Mouse (Mus musculus): ENCODE results near the gene Fbf1. TPM values are rescaled to one million over a fixed set of nuclear protein-coding genes. Genes with fewer than 3 reads are reported as not detected.

Gene Fbf1
- total and polyA plus RNA-seq, 2 experiments from 2014 or later, result 35.3 to 68.1 TPM

GRCm38 (mm10) chr11:116187226-116187930 lies 19.4 kb upstream of the Fbf1 start:
- Histone ChIP-seq H3K36me3 (ENCODE audit: insufficient read depth, low read length) (peaks cover 26% of the 10 kb centered on the region), H3K9ac (replicated peaks; ENCODE audit: low read length) (no peak overlapping the region; the same call in 1 of the 2 replicates), H3K4me1 (ENCODE audit: insufficient read depth, low read length) (peaks cover 10% of the 10 kb centered on the region; the same call in 1 of the 2 replicates), H3K27me3 (ENCODE audit: insufficient read depth, low read length) (no peaks in the 10 kb centered on the region), H3K4me2 (ENCODE audit: low read depth, low read length) (no peak overlapping the region), H3K27ac (peak overlapping the region; percentile 75), H3K4me3 (ENCODE audit: low read length) (no peak overlapping the region), H3K9me3 (ENCODE audit: low read length) (no peaks in the 10 kb centered on the region)
- peak; percentile 53 for DNase-seq (ENCODE audit: low spot score)
- TF ChIP-seq CTCF (IDR thresholded peaks at IDR 0.05; ENCODE audit: low read depth), result no peak
- 23% methylated on average over 11 of the region's 11 CpGs for WGBS
- no peak for ATAC-seq

- no peaks in the 10 kb centered on the region for H3K27me3 ChIP-seq (ENCODE audit: insufficient read depth, low read length)
- H3K27ac ChIP-seq, result peak overlapping the region; percentile 54
- no peak overlapping the region for H3K4me2 ChIP-seq (ENCODE audit: low read depth, low read length)
- H3K9me3 ChIP-seq (ENCODE audit: low read length), result no peaks in the 10 kb centered on the region
- DNase-seq (ENCODE audit: low spot score), result no peak
- peaks cover 10% of the 10 kb centered on the region; the same call in 1 of the 2 replicates for H3K4me1 ChIP-seq (ENCODE audit: insufficient read depth, low read length)
- ATAC-seq, result no peak
- H3K36me3 ChIP-seq (ENCODE audit: insufficient read depth, low read length), result peaks cover 21% of the 10 kb centered on the region
- H3K9ac ChIP-seq (replicated peaks; ENCODE audit: low read length), result no peak overlapping the region
- no peak overlapping the region for H3K4me3 ChIP-seq (ENCODE audit: low read length)
- WGBS, result 90% methylated on average over 11 of the region's 11 CpGs
- TF ChIP-seq CTCF (IDR thresholded peaks at IDR 0.05; ENCODE audit: low read depth), result no peak
These were observed 18.4 kb upstream of the Fbf1 start for GRCm38 (mm10) chr11:116186360-116186759.

DNA sequence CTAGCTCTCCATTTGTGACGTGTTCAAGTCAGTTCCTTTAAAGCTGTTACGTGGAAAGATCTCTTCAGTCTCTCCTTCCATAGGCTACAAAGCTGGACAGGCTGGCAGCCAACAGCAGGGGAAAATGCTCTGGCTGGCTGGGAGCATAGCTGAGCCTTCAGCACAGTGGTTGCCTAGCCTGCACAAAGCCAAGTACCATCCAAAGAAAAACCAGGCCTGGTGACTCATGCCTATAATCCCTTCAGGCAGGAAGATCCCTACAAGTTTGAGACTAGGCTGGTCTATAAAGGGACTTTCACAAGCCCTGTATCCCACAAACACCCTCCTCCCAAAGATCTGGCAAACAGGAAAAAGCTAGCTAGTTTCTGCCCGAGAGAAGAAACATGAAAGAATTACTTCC lies 17.9 kb upstream of the Fbf1 start:
- H3K27ac ChIP-seq, result peak overlapping the region; percentile 54; the same call in 1 of the 2 replicates
- ATAC-seq, result peak; percentile 63; the same call in 1 of the 2 replicates
- H3K4me1 ChIP-seq (ENCODE audit: insufficient read depth, low read length), result peaks cover 10% of the 10 kb centered on the region; the same call in 1 of the 2 replicates
- H3K36me3 ChIP-seq (ENCODE audit: insufficient read depth, low read length), result peaks cover 17% of the 10 kb centered on the region
- H3K4me3 ChIP-seq (ENCODE audit: low read length), result no peak overlapping the region
- TF ChIP-seq CTCF (IDR thresholded peaks at IDR 0.05; ENCODE audit: low read depth), result no peak
- DNase-seq (ENCODE audit: low spot score), result peak; percentile 52
- H3K9me3 ChIP-seq (ENCODE audit: low read length), result no peaks in the 10 kb centered on the region
- H3K27me3 ChIP-seq (ENCODE audit: insufficient read depth, low read length), result no peaks in the 10 kb centered on the region
- H3K9ac ChIP-seq (replicated peaks; ENCODE audit: low read length), result no peak overlapping the region
- WGBS, result 57% methylated on average over 3 of the region's 3 CpGs
- H3K4me2 ChIP-seq (ENCODE audit: low read depth, low read length), result no peak overlapping the region

- no peaks in the 10 kb centered on the region for H3K27me3 ChIP-seq (ENCODE audit: insufficient read depth, low read length)
- H3K4me3 ChIP-seq (ENCODE audit: low read length), result no peak overlapping the region
- H3K36me3 ChIP-seq (ENCODE audit: insufficient read depth, low read length), result peaks cover 57% of the 10 kb centered on the region
- TF ChIP-seq CTCF (IDR thresholded peaks at IDR 0.05; ENCODE audit: low read depth), result no peak
- no peaks in the 10 kb centered on the region for H3K9me3 ChIP-seq (ENCODE audit: low read length)
- H3K4me1 ChIP-seq (ENCODE audit: insufficient read depth, low read length), result no peaks in the 10 kb centered on the region
- H3K4me2 ChIP-seq (ENCODE audit: low read depth, low read length), result no peak overlapping the region
- ATAC-seq (no peak), DNase-seq (ENCODE audit: low spot score) (no peak)
- H3K9ac ChIP-seq (replicated peaks; ENCODE audit: low read length), result no peak overlapping the region
- WGBS, result 85% methylated on average over 20 of the region's 20 CpGs
- no peak overlapping the region for H3K27ac ChIP-seq
These were observed 10.6 kb upstream of the Fbf1 start for GRCm38 (mm10) chr11:116178411-116179121.

DNA sequence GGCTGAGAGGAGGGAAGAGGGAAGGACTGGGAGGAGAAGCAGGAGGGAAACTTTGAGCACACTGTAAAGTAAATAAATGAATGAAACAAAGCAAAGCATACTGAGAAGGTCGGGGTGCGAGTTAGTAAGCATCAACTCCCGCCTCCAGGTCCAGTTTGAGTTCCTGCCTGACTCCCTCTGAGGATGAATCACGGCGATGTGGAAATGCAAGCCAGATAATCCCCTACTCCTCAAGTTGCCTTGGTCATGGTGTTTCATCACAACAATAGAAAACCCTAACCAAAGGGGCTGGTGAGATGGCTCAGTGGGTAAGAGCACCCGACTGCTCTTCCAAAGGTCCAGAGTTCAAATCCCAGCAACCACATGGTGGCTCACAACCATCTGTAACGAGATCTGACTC lies 8.0 kb upstream of the Fbf1 start:
- TF ChIP-seq CTCF (IDR thresholded peaks at IDR 0.05; ENCODE audit: low read depth), result no peak
- Histone ChIP-seq H3K36me3 (ENCODE audit: insufficient read depth, low read length) (peaks cover 75% of the 10 kb centered on the region), H3K4me2 (ENCODE audit: low read depth, low read length) (no peak overlapping the region), H3K27ac (no peak overlapping the region), H3K9me3 (ENCODE audit: low read length) (no peaks in the 10 kb centered on the region), H3K9ac (replicated peaks; ENCODE audit: low read length) (no peak overlapping the region), H3K4me3 (ENCODE audit: low read length) (no peak overlapping the region), H3K27me3 (ENCODE audit: insufficient read depth, low read length) (no peaks in the 10 kb centered on the region), H3K4me1 (ENCODE audit: insufficient read depth, low read length) (no peaks in the 10 kb centered on the region)
- no peak for ATAC-seq
- WGBS, result 87% methylated on average over 7 of the region's 7 CpGs
- DNase-seq (ENCODE audit: low spot score), result no peak

DNA sequence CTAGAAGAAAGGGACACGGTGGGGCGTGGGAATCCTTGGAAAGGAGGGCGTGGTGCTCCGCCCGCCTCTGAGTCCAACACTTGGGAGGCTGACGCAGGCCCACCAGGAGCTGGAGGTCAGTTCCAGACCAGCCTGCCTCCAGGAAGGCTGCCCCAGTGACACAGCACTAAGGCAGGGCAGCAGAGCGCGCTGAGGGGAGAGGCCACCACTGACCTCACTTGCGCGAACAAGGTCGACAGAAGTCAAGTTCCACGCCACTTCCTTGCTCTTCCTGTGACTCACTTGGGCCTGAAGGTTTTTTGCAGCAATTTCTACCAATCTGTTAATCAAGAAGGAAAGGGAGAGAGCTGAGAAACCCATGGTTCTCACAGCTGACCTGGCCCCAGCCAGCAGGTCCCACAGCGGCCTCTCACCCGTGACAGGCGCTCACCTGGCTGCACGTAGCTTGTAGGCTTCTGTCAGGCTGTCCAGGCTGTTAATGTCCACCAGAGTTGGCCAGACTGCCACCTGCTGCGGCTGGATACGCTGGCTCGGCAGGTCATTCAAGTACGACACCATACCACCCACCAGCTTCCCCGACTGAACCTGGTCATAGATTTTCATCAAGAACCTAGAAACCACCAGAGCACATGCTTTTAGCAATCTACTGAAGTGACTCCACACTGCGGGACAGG lies 6.9 kb upstream of the Fbf1 start:
- no peak for DNase-seq (ENCODE audit: low spot score)
- TF ChIP-seq CTCF (IDR thresholded peaks at IDR 0.05; ENCODE audit: low read depth), result no peak

More for the DNA sequence above, 6.9 kb upstream of the Fbf1 start:
- H3K4me3 ChIP-seq (ENCODE audit: low read length), result no peak overlapping the region
- no peaks in the 10 kb centered on the region for H3K4me1 ChIP-seq (ENCODE audit: insufficient read depth, low read length)
- no peak for ATAC-seq
- no peak overlapping the region for H3K27ac ChIP-seq
- H3K9ac ChIP-seq (replicated peaks; ENCODE audit: low read length), result no peak overlapping the region
- H3K27me3 ChIP-seq (ENCODE audit: insufficient read depth, low read length), result no peaks in the 10 kb centered on the region
- H3K9me3 ChIP-seq (ENCODE audit: low read length), result no peaks in the 10 kb centered on the region
- peaks cover 64% of the 10 kb centered on the region for H3K36me3 ChIP-seq (ENCODE audit: insufficient read depth, low read length)
- no peak overlapping the region for H3K4me2 ChIP-seq (ENCODE audit: low read depth, low read length)
- 92% methylated on average over 22 of the region's 22 CpGs for WGBS

Data from hindbrain, postnatal 0 days (tissue).